Mouse (Mus musculus) embryonic facial prominence, embryonic 13.5 days (tissue): ENCODE results near the gene Ddx54. TPM values are rescaled to one million over a fixed set of nuclear protein-coding genes. Genes with fewer than 3 reads are reported as not detected.

Experiments
- ATAC-seq: fragments of 200-750 bp; cut with Nextera tagmentation; 2 replicates; pipeline ENCODE4 v1.8.0; 2017; ENCODE audit warnings: low read depth; ENCODE audit not compliant: insufficient number of reproducible peaks, insufficient read depth, low FRiP score, low TSS enrichment
- H3K27ac ChIP-seq: fragments of 300-500 bp; sonication (generic); 2 replicates; pipeline ENCODE4 v1.5.1; 2015; ENCODE audit warnings: moderate library complexity, mild to moderate bottlenecking, inconsistent platforms
- H3K27me3 ChIP-seq: fragments of 300-500 bp; sonication (generic); 2 replicates; pipeline ENCODE4 v1.6.1; 2015; ENCODE audit warnings: mild to moderate bottlenecking, inconsistent platforms
- H3K36me3 ChIP-seq: fragments of 300-500 bp; sonication (generic); 2 replicates; pipeline ENCODE4 v1.6.1; 2015; ENCODE audit warnings: mild to moderate bottlenecking, inconsistent platforms
- H3K4me1 ChIP-seq: fragments of 300-500 bp; sonication (generic); 2 replicates; pipeline ENCODE4 v1.6.1; 2015; ENCODE audit warnings: inconsistent platforms
- H3K4me2 ChIP-seq: fragments of 300-500 bp; sonication (generic); 2 replicates; pipeline ENCODE4 v1.6.1; 2015; ENCODE audit warnings: moderate library complexity, mild to moderate bottlenecking, inconsistent platforms
- H3K4me3 ChIP-seq: fragments of 300-500 bp; sonication (generic); 2 replicates; pipeline ENCODE4 v1.5.1; 2015; ENCODE audit warnings: mild to moderate bottlenecking, inconsistent platforms
- H3K9ac ChIP-seq: fragments of 300-500 bp; sonication (generic); 2 replicates; pipeline ENCODE4 v1.6.1; 2015; ENCODE audit warnings: mild to moderate bottlenecking, inconsistent platforms
- H3K9me3 ChIP-seq: fragments of 300-500 bp; sonication (generic); 2 replicates; pipeline ENCODE4 v1.6.1; 2016; ENCODE audit warnings: inconsistent platforms
- WGBS: fragments of 180-500 bp; shearing (Covaris S2); methylation state at CpG from one replicate; pipeline ENCODE4 v1.1.7; 2015; ENCODE audit warnings: mixed read lengths; 5-methylcytosine and 5-hydroxymethylcytosine counted together
- polyA plus RNA-seq: library from polyadenylated mRNA; unstranded; fragments of >200 nt; fragmentation: Nextera tagmentation; extraction: Ambion mirVana; gene quantifications from 2 replicates; pipeline ENCODE4 v1.2.1, GENCODE M21; 2015

Ddx54 gene
- polyA plus RNA-seq, 1 experiment from 2014 or later, result 45.6 TPM

DNA sequence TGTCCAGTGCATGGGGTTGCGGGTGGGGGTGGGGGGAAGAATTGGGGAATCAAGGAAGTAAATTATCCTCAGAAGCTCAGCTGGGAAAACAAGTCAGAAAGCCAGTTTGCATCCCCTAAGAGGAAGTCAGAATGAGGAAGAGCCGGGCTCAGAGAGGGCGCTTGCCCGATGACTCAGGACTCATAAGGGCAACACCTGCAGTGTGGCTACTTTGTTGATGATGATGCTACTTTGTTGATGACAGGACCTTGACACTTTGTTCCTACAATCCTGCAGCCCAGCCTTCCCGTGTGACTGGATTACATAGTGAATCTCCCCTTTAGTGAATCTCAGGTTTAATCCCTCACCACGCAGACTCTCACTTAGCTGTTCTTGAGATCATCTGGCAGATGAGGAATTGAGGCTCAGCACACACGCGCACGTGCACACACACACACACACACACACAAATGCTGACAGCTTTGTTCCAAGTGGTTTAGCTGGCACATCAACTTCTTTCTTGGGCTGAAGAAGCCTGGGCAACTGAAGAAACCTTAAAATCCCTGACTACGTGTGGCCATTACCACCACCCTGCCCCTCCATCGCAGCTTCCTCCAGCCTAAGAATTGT is 42.1 kb upstream of the Ddx54 start:
- ATAC-seq, result no peak
- Histone ChIP-seq H3K4me3 (no peak overlapping the region), H3K27ac (peak overlapping the region; percentile 45; the same call in 1 of the 2 replicates), H3K27me3 (no peaks in the 10 kb centered on the region), H3K9me3 (no peaks in the 10 kb centered on the region), H3K4me1 (peaks cover 61% of the 10 kb centered on the region), H3K36me3 (0 out of 2 replicates have a peak, but pooled peaks cover 3% of the 10 kb centered on the region), H3K9ac (no peak overlapping the region), H3K4me2 (no peak overlapping the region)
- 83% methylated on average over 11 of the region's 11 CpGs for WGBS

DNA sequence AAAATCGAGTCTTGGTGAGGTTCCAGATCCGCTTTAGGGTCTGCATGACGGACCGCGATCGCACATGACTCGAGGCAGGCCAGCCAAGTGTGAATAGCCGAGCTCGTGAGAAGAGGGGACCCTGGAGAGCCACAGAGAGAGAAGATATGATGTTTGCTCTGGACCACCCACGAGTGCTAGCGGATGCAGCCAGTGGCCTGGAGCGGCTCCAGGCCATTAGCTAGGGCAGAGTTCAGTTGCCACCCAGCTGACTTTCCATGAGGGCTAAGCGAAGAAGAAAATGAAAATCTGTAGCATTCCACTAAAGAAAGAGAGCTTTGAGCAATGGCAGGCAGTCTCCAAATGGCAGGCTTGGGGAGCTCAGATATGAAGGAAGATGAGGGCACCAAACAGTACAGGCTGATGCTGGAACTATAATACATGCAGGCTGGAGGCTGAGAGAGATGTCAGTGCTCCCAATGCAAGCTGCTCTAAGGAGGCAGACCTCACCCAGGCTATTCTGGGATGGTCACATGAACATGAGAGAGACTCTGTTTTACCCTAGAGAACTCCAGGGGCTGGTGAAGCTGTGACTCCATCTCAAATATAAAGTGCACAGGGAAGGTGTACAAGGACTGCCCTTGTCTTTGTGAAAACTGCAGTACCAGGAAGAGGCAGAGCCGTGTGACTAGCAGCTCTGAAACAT is 41.3 kb upstream of the Ddx54 start:
- Histone ChIP-seq H3K27me3 (no peaks in the 10 kb centered on the region), H3K27ac (peak overlapping the region; percentile 45), H3K36me3 (0 out of 2 replicates have a peak, but pooled peaks cover 3% of the 10 kb centered on the region), H3K9ac (no peak overlapping the region), H3K4me2 (no peak overlapping the region), H3K4me3 (no peak overlapping the region), H3K4me1 (peaks cover 53% of the 10 kb centered on the region), H3K9me3 (no peaks in the 10 kb centered on the region)
- WGBS, result 58% methylated on average over 14 of the region's 14 CpGs
- no peak for ATAC-seq

DNA sequence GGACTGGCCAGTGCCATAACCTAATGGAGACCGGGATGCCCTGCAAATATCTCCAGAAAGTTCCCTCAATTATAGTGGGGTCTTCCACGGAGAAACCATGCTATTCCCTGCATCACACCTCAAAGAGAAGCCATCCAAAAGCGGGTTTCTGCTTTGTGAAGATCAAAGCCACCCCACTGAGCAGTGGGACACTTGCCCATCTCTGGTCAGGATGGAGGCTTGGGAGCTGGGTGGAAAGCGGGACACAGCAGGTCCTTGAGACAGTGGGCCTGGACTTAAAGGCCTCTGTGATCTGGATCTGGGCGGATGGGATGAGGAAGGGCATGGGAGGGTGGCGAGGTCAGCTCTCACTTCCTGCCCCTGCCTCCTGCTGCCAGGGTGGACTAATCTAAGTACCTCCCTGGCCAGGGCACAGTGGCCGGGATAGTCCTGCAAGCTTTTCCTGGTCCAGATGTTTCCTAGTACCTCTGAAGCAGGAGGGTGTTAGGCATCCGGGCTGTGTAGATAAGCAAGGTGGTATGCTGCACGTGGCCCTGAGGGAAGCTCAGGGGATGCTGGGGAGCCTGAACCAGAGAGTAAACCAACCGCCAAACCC is 38.0 kb upstream of the Ddx54 start:
- H3K4me1 ChIP-seq, result peaks cover 44% of the 10 kb centered on the region
- 0 out of 2 replicates have a peak, but pooled peaks cover 3% of the 10 kb centered on the region for H3K36me3 ChIP-seq
- 76% methylated on average over 10 of the region's 10 CpGs for WGBS
- ATAC-seq, result no peak
- H3K27ac ChIP-seq, result no peak overlapping the region
- no peaks in the 10 kb centered on the region for H3K27me3 ChIP-seq
- H3K9ac ChIP-seq, result no peak overlapping the region
- no peak overlapping the region for H3K4me2 ChIP-seq
- no peak overlapping the region for H3K4me3 ChIP-seq
- no peaks in the 10 kb centered on the region for H3K9me3 ChIP-seq

DNA sequence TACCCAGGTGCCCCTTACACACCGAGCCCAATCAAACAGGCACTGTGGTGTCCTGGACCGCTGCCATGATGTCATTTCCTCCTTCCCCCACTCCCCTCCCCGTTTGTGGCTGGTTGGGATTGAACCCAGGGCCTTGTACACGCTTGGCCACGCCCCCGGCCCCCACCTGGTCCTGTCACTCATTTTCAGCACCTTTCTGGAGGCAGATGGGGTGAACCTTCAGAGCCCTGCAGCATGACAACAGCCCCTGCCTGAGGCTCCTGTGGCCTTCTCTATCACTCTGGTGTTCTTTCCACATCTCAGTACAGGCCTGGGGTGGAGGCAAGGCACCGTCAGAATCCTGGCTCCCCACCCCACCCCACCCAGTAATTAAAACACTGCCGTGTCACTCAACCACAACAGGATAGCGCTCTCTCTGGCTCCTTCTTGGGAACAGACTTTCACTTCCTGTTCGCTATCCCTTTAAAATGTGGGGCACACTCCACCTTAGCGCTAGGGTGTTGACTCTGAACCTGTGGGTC is 35.7 kb upstream of the Ddx54 start:
- no peak overlapping the region for H3K27ac ChIP-seq
- no peak overlapping the region for H3K4me2 ChIP-seq
- no peak overlapping the region for H3K4me3 ChIP-seq
- H3K27me3 ChIP-seq, result no peaks in the 10 kb centered on the region
- 76% methylated on average over 11 of the region's 11 CpGs for WGBS
- no peak for ATAC-seq
- H3K36me3 ChIP-seq, result peaks cover 17% of the 10 kb centered on the region
- no peak overlapping the region for H3K9ac ChIP-seq
- H3K4me1 ChIP-seq, result peaks cover 33% of the 10 kb centered on the region
- no peaks in the 10 kb centered on the region for H3K9me3 ChIP-seq

DNA sequence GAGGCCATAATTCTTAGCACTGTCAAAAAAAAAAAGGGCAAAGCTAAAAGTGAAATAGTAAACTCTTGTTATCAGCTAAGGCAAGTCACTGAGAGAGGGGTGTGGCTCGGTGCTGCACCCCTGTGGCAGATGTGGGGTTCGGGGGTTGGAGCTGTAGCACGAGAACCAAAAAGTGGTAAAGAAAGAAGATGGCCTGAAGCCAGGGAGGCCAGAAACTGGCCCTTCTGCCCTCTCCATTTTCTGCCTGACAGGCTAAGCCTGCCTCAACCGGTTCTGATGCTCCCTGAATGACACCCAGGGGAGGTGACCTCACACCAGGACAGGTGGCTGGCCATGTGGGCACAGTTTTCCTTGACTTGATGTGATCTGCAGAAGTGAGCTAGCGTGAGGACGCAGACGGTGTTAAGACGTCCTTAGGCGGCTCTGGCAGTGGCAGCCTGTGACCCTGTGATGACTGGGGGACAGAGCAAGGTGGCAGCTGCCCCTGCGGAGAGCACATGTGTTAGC is 34.6 kb upstream of the Ddx54 start:
- Histone ChIP-seq H3K27me3 (no peaks in the 10 kb centered on the region), H3K4me3 (no peak overlapping the region), H3K4me1 (peaks cover 33% of the 10 kb centered on the region), H3K9me3 (no peaks in the 10 kb centered on the region), H3K9ac (no peak overlapping the region), H3K27ac (peak overlapping the region; percentile 78), H3K4me2 (no peak overlapping the region), H3K36me3 (peaks cover 23% of the 10 kb centered on the region)
- no peak for ATAC-seq
- WGBS, result 48% methylated on average over 10 of the region's 10 CpGs

DNA sequence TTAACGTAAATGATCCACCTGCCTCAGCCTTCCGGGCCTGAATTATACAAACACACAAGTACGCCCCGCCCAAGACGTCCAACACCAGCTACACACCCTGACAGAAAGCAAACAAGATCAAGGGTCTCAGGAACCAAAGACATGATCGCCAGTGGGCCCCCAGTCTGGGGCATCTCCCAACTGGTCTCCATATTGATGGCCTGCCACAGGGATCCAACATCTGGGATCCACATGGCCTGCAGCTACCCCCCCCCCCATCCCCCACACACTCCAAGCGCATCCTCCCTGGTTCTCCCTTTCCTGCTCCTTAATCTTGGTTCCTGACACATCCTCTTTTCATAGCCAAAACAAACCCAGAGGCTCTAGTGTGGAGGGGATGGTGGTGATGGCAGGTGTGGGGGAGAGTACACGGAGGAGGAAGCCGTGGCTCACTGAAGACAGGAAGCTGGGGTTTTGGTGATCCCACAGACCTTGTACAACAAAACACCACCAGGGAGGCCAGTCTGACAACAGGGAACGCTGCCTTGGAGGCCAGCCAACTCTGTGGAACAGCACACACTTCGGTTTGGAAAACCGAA is 33.9 kb upstream of the Ddx54 start:
- ATAC-seq, result no peak
- Histone ChIP-seq H3K36me3 (peaks cover 27% of the 10 kb centered on the region), H3K4me1 (peaks cover 33% of the 10 kb centered on the region), H3K9ac (peak overlapping the region; percentile 27; the same call in 1 of the 2 replicates), H3K4me2 (peak overlapping the region; percentile 24), H3K4me3 (no peak overlapping the region), H3K27me3 (no peaks in the 10 kb centered on the region), H3K27ac (peak overlapping the region; percentile 78), H3K9me3 (no peaks in the 10 kb centered on the region)
- 27% methylated on average over 12 of the region's 12 CpGs for WGBS

DNA sequence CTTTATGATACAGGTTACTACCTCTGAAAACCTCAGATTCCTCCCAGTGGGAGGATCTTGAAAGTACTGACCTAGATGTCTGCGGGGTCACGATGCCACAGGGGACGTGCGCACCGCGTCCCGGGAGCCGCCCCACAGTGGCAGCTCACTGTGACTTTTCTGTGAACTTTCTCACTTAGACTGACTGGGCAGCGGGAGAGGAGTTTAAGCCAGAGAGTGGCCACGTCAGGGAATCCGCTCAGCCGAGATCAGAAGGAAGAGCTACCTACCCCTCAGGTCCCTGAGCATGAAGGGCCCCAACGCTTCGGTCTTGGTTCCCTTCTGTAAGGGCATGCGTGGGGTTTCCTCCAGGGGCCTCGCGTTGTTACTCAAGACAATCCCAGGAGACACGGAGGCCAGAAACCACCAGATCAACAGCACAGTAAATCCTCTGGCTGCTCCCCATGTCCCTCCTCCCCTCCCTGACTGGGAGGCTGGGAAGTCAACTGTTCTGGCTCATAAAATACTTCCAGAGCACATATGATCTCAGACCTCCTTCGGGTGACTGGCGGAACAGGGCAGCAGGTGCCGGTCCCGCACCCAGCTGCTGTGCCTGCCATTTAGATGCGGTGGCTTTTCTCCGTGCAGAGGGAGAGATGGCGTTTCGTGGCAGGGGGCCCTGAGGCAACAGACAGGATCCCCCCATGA is 33.2 kb upstream of the Ddx54 start:
- no peak overlapping the region for H3K4me3 ChIP-seq
- WGBS, result 40% methylated on average over 26 of the region's 26 CpGs

DNA sequence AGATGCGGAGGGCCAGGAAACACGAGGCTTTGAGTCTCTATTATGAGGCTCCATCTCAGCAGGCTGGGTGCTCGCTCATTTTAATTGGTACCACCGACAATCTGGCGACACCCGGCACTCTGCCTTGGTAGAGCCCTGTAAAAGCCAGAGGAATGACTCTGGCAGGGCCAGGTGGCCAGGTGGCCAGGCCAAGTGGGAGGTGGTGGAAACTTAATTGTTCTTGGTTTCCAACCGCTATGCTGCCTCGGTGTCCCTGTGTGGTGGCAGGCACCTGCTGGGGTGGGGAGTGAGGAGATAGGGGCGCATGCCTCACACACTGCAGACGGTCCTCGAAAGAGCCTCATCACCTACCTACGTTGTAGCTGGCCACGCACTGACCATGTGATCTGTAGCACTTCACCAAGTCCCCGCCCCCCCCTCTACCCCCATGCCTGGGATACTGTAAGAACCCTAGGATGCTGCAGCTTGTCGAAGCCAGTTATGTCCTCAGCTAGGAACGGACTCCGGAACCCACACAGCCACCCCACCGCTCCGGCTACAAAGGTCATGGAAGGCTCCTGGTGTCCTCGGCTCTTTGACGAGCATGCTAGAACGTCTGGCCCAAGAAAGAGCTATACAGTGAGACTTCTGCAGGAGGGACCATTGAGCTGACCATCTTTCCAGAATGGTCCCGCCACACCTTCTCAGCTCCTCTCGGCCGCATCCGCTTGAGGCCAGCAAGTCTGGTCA is 32.5 kb upstream of the Ddx54 start:
- Histone ChIP-seq H3K27me3 (no peaks in the 10 kb centered on the region), H3K9ac (no peak overlapping the region), H3K4me1 (peaks cover 38% of the 10 kb centered on the region), H3K27ac (peak overlapping the region; percentile 78; the same call in 1 of the 2 replicates), H3K4me3 (no peak overlapping the region), H3K4me2 (peak overlapping the region; percentile 24; the same call in 1 of the 2 replicates), H3K9me3 (no peaks in the 10 kb centered on the region), H3K36me3 (peaks cover 39% of the 10 kb centered on the region)
- no peak for ATAC-seq
- 86% methylated on average over 26 of the region's 26 CpGs for WGBS

More for the DNA sequence above, 33.2 kb upstream of the Ddx54 start:
- no peak for ATAC-seq
- H3K27me3 ChIP-seq, result no peaks in the 10 kb centered on the region
- peak overlapping the region; percentile 24 for H3K4me2 ChIP-seq
- H3K9ac ChIP-seq, result peak overlapping the region; percentile 27; the same call in 1 of the 2 replicates
- H3K9me3 ChIP-seq, result no peaks in the 10 kb centered on the region
- peaks cover 34% of the 10 kb centered on the region for H3K36me3 ChIP-seq
- H3K4me1 ChIP-seq, result peaks cover 33% of the 10 kb centered on the region
- peak overlapping the region; percentile 78 for H3K27ac ChIP-seq

DNA sequence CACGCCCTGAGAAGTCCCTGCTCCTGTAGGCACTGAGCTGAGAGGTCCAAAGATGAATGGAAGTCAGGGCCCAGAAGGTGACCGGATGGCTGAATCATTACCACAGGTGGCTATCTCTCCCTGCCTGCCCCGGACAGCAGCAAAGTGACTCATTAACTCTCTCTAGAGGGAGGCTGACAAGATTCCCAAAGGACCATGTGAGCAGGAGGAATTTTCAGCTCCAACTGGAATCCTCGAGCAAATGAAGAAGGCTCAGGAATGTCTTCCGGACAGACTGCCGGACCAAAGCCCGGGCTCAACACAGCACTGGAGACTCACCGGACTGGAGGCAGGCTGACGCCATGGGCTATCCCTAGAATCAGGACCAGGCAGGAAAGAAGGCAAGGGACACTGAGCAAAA is 30.5 kb upstream of the Ddx54 start:
- 85% methylated on average over 9 of the region's 9 CpGs for WGBS
- H3K27me3 ChIP-seq, result no peaks in the 10 kb centered on the region
- no peaks in the 10 kb centered on the region for H3K9me3 ChIP-seq
- ATAC-seq, result no peak
- no peak overlapping the region for H3K9ac ChIP-seq
- peaks cover 40% of the 10 kb centered on the region for H3K36me3 ChIP-seq
- no peak overlapping the region for H3K4me2 ChIP-seq
- no peak overlapping the region for H3K27ac ChIP-seq
- H3K4me3 ChIP-seq, result no peak overlapping the region
- H3K4me1 ChIP-seq, result peaks cover 43% of the 10 kb centered on the region

DNA sequence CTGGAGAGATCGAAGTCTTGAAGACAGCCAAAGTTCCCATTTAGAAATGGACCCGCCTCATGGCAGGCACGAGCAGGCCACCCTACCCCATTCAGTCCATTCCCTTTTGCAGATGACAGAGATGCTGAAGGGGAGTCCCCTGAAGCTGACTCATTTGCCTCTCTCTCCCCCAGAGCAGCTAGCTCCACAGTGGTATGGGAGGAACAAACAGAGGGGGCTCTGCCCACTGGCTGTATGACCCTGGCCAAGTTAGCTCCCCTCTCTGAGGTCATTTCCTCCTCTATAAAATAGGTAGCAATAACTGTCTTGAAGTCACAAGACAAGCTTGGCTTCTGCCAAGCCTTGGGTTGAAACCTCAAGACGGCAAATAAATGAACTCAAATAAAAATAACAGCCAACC is 29.0 kb upstream of the Ddx54 start:
- H3K4me3 ChIP-seq, result no peak overlapping the region
- no peak overlapping the region for H3K27ac ChIP-seq
- WGBS, result 87% methylated on average over 4 of the region's 4 CpGs
- peaks cover 40% of the 10 kb centered on the region for H3K36me3 ChIP-seq
- no peak for ATAC-seq
- peaks cover 48% of the 10 kb centered on the region for H3K4me1 ChIP-seq
- no peak overlapping the region for H3K9ac ChIP-seq
- no peaks in the 10 kb centered on the region for H3K9me3 ChIP-seq
- H3K4me2 ChIP-seq, result no peak overlapping the region
- no peaks in the 10 kb centered on the region for H3K27me3 ChIP-seq
